Mouse (Mus musculus) kidney, postnatal 4 days (tissue): ENCODE measurements around the gene Syf2.
"Not testable (repeated sequence)": the region's sequence is repeated elsewhere in the genome, so short reads cannot be mapped to it uniquely, and the experiment has no call there.

Experiments
- DNase-seq, 2 experiments: peaks; one replicate each; pipeline ENCODE4 v3.0.0; 2021; ENCODE audit warnings: mixed read lengths in 2 of 2

Gene Syf2

DNA sequence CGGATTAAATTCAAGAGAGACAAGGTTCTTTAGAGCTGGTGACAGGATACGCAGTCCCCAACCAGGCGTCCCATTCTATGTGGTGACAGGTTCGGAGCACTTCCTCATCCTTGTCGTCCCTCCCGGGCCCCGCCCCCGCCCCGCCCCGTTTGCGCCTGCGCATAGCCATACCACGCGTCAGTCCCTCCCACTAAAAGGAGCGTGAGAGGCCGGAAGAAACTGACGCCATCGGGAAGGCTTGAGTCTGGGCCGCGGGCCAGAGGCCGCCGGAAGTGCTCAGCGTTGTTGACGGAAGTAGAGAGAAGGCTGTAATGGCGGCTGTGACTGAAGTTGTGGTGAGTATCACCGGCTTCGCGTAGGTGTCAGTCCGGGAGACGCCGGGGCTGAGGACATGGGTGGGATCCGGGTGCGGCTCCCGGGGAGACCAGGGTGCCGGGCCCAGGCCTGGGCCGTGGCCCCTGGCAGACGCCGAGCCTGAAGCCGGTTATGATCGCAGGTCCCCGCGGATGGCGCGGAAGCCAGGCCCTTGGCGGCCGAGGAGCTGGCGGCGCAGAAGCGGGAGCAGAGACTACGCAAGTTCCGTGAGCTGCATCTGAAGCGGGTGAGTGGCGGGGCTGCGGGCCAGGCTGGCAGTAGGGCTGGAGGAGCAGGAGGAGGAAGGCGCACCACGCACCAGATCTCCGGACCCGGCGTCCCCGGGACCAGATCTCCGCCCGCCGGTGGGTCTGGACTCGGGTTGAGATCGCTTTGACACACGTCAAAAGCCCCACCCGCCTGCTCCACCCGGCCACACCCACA, at the start of gene Syf2:
Gene Syf2, plus strand, starts transcription at position 215 of the 798 bp plus-strand sequence.
- peak; percentile 96 to 97 for DNase-seq

DNA sequence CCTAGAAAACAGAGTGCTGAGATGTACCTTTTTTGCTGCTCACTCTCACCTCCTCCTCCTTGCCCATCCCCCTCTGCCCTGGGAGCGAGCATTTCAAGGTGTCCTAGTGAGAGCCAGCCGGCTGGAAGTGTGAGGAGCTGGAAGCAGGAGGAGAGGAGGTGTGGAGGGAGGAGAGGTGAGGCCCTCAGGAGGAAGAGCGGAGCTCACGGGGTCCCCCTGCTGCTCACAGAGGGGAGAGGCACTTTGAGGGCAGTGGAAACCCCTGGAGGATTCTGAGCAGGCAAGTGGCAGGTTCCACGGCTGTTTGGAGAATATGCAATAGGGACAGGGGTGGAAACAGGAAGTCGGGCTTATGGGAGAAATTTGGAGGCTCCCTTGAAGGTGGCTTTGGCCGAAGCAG, 47.4 kb upstream of the Syf2 start:
- peak; percentile 47 to 65 for DNase-seq

DNA sequence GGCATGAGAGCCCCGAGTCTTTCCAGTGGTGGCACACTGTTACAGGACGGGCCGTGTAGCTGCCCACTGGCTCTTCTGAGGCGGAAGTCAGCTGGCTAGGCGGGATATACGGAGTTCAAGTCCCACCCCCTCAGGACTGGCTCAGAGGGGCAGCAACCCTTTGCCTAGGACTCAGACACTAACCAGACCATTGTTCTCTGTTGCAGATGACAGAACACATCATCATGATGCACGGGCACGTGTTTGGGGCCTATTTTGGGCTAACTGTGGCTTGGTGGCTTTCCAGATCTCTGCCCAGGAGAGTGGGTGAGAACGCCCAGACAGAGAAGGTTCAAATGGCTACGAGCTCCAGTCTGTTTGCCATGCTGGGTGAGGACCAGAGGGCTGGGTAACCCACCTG, 46.9 kb upstream of the Syf2 start:
- DNase-seq, result no peak

DNA sequence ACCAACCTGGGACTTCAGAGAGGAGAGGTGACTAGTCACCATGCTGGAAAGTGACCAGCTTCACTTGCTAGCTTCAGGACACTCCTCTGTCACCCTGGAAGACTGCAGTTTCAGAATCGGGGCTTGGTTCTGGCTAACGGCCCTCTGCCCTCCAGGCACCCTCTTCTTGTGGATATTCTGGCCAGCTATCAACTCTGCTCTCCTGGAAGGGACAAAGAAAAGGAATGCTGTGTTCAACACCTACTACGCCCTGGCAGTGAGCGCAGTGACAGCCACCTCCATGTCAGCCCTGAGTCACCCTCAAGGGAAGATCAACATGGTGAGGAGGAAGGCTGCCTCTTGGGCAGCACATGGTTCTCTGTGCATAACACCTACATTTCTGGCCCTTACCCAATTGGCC, 46.3 kb upstream of the Syf2 start:
- no peak for DNase-seq

DNA sequence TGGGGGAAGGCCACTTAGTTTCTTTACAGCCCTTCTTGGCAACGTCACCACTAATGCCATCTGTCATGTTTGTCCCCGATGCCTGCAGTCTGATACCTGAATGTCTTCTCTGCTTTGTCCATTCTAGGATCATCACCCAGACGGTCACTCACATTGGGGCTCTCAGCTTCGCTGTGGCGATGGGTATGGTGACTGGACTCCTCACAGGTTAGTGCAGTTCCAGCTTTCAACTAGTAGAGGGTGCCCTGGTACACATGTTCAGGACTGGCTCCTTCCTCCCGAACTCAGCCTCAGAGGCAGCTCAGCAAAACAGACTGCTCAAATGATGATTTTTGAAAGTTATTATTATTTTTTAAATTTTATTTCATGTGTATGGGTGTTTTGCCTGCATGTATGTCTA, 38.6 kb upstream of the Syf2 start:
- DNase-seq, result peak; percentile 74 to 81

DNA sequence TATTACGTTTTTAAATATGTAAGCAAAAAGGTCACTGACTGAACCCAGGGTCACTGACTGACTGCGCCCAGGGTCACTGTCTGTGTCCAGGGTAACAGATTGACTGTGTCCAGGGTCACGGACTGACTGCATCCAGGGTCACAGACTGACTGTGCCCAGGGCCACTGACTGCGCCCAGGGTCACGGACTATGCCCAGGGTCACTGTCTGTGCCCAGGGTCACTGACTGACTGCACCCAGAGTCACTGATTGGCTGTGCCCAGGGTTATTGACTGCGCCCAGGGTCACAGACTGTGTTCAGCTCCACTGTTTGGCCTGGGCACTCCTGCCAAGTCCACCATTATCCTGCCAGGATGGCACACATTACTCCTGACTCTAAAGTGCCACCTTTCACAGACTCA, 33.4 kb upstream of the Syf2 start:
- DNase-seq, result no peak

DNA sequence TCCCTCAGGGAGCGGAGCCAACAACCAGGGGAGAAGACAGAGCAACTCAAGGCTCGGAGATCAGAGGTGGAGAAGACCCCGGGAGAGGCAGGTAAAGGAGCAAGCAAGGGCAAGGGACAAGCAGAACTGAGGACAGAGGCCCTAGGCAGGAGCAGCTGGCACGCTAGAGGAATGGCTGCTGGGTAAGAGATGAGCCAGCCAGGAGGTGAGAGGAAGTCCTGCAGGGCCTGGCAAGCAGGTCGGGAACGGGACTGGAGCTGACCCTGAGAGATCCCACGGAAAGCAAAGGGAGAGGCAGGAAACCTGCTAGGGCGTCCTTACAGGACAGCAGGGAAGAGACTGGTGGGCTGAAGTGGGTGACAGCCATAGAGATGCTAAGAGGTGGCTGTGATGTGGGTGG, 29.6 kb upstream of the Syf2 start:
- no peak for DNase-seq

DNA sequence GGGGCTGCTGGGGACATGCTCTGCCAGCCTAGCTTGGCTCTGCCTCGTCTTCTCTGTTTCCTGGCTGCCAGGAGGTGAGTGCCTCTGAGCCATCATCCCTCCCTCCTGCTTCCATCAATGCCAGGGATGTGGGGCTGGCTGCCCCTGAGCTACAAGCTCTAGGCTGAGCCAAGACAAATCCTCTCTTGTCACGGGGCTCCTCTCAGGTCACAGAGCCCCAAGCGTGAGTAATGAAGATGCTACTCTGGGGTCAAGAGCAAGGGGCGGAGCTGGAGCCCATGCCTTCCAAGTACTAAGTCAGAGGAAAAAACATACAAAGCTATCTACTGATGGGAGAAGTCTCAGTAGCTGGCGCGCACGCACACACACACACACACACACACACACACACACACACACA, 27.7 kb upstream of the Syf2 start:
- DNase-seq, result no peak

DNA sequence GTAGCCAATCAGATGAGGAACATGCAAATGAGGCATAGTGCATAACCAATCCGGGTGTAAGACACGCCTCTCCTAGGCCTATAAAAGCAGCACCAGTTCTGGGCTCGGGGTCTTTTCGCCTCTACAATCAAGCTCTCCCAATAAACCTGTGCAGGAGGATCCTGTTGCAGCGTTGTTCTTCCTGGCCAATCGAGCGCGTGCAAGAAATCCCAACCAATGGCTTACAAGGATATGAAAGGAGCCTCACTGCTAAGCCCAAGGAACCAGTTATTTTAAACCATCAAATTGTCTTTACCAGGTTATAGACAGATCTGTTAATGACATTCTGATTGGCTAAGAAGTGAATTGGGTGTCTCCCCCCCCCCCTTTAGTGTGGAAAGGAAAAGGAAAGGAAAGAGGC, 19.3 kb upstream of the Syf2 start:
- DNase-seq, result not testable (repeated sequence)

DNA sequence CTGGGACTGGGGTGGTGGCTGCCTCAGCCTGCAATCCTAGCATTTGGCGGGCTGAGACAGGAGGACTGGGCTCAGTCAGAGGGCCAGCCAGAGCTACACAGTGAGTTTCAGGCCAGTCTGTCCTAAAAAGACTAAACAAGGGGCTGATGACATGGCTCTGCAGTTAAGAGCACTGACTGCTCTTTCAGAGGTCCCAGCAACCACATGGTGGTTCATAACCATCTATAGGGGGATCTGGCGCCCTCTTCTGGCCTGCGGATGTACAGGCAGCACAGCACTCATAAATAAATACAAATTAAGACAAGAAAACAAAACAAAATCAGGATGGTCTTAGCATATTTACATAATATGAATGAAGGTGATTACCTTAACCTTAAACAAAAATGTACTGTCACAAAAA, 17.3 kb upstream of the Syf2 start:
- DNase-seq, result peak; percentile 87 to 88

DNA sequence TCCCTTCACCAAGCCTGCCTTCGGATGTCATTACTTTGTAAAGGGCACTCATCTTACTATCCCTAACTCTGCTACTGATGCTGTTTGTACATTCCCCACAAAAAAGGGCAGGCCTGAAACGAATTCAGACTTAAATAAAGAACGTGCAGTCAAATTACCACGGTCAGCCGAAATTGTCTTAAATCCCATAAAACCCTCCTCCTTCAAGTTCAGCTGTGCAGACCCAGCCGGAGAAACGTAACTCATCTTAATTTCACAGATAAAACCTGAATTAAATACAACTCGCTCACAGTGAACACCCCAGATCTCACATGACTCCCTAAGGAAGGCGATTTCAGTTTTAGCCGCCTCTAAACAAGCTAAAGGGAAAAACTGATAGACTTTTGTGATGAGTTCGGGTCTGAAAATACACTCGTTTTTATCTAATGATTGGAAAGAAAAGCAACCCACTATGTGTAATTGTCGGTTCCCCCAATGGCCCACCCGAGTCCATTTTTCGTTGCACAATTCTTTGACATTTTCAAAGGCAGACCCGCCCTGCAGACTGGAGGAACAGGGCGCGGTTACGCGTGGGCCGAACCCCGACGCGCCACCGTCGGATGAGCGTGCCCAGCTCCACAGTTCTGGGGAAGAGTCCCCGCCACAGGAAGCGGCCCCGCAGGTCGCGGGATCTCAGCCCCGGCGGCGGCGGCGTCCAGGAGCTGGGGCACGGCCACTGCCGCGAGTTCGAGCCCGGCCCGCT, 16.4 kb upstream of the Syf2 start:
- no peak for DNase-seq

DNA sequence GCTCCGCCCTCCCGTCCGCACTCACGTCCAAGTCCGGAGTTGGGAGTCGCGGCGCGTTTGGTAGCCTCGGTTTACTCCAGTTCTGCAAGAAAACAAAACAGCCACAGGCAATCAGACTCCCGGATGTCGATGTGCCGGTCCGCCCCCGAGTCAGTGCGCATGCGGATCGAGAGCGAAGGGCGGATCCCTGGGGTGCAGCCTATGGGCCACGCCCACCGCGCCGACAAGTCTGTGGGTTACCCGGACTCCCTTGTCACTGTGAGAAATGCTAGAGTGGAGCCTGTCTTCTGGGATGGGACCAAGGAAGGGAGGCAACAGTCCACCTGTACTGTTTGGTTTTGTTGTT, 15.9 kb upstream of the Syf2 start, which contains the start of gene Tmem50a:
Gene Tmem50a, minus strand, starts transcription at position 161 of the 346 bp plus-strand sequence.
- DNase-seq, result peak; percentile 97 to 98

DNA sequence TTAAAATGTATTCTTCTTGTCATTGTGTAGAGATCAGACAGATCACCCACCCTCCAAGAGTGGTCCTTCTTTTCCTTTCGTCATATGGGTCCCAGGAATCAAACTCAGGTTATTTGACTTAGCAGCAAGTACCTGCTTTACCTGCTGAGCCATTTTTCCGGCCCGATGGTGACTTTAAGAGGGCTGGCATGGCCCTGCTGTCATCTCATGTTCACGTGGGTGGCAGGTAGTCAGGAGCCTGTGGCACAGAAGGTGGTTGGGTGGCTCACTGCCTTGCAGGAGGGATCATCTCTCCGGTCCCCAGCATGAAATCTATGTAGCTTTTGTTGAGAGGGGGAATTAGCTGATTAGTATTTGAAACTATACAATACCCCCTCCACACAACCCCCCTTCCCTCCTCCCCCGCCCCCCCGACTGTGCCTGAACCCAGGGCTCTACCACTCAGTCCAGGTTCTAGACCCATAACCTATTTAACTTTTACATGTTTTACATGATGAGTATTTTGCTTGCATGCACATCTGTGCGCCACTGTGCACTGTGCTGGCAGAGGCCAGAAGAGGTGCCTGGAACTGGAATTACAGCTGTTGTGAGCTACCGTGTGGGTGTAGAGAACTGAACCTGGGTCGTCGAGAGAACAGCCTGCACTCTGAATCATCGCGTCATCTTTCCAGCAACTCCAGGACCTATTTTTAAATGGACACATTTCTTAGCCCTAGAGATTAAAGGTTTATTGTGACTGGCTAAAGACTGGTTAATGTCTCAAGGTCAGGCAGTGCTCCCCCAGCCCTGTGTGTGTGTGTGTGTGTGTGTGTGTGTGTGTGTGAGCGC, 15.3 kb upstream of the Syf2 start:
- peak; percentile 15 to 21 for DNase-seq

DNA sequence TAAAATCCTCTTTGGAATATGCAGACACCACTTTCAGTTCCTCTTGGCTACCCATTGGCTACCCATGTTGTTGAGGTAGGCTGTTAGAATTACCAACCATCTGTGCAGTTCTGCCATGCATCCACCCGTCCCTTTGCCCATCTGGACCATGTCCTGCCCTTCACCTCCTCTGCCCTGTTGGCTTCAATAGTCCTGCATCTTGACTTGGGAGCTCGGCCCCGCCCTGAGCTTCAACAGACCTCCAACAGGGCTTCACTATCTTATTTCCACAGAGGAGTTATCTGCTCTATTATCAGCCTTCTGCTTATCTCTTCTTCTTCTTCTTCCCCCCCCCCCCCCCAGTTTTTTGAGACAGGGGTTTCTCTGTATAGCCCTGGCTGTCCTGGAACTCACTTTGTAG, 13.5 kb upstream of the Syf2 start:
- no peak for DNase-seq

DNA sequence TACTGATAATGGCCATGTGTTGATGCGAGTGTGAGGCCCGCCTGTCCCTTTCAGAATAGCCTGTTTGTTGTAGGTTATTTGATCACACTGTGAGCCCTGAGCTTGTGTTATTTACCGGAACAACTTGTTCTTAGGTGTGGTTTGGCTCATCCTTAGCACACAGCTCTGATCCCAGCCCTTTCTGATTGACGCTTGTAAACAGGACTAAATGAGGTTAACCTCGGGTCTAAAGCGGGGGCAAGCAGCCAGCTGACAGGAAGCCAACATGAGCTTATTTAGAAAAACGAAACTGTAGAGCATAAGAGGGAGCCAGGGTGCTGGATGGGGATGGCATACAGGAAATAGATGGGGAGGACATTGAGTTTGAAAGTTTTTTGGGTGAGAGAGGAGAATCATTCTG, 12.3 kb upstream of the Syf2 start:
- peak; percentile 58 to 66 for DNase-seq

DNA sequence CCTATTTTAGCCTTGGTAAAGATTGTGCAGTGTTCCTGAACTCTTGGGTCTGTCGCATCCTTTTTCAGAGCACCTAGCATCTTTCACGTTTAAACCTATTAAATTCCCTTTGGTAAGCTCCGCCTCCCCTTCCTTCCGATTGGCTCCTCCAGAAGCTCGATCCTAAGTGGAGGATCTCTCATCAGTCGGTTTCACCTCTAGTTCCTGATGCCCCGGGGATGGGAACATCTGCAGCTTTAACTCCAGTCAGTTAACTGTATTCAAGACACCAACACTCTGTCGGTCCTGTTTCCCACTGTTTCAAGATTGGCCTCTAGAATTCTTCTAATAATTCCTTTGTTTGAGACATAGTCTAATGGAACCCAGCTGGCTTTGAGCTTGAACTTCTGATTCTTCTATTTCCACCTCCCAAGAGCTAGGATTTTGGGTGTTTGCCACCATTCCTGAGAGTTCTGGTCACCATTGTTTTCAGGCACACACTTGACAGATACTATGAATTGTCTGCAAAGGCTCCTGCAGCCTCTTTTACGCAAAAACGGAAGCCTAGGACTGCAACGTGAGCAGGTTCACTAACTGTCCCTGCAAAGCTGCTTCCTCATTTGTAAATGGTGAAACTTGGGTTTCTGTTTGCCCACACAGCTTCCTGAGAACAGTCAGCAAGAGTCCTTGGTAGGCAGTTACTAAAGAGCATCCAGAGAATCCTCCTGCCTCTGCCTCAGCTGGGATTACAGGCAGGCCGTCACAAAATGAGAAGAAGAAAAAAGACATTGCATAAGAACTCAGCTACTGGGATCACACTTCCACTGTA, 10.8 kb upstream of the Syf2 start:
- DNase-seq, result no peak

DNA sequence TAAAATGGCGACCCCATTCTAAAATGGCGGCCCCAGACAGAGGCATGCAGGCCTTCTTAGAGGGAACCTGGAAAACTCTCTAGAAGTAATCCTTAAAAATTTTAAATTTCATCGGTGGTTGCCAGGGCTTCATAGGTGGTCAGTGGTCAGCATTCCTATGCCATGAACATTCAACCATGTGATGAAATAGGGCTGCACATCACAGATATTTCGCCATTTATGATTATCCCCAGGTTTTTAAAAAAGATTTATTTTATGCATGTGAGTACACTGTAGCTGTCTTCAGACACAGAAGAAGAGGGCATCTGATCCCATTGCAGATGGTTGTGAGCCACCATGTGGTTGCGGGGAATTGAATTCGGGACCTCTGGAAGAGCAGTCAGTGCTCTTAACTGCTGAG, 10.1 kb upstream of the Syf2 start:
- DNase-seq, result no peak

DNA sequence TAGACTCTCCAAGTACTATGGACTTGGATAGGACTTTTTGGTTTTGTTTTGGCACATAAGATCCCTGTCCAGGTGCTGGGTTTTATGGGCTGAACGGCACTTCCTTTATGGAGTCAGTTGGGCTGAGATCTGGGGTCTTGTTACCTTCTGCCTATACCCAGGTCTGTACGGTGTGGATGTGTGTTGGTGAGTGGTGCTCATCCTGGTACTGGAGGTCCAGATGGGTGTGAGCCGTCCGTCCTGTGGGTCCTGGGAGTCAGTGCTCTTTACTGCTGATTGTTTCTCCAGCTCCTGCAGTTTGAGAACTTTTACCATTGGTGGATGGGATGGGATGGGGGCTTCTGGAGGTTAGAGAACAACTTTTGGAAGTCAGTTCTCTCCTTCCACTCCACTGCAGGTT, 9.0 kb upstream of the Syf2 start:
- no peak for DNase-seq

DNA sequence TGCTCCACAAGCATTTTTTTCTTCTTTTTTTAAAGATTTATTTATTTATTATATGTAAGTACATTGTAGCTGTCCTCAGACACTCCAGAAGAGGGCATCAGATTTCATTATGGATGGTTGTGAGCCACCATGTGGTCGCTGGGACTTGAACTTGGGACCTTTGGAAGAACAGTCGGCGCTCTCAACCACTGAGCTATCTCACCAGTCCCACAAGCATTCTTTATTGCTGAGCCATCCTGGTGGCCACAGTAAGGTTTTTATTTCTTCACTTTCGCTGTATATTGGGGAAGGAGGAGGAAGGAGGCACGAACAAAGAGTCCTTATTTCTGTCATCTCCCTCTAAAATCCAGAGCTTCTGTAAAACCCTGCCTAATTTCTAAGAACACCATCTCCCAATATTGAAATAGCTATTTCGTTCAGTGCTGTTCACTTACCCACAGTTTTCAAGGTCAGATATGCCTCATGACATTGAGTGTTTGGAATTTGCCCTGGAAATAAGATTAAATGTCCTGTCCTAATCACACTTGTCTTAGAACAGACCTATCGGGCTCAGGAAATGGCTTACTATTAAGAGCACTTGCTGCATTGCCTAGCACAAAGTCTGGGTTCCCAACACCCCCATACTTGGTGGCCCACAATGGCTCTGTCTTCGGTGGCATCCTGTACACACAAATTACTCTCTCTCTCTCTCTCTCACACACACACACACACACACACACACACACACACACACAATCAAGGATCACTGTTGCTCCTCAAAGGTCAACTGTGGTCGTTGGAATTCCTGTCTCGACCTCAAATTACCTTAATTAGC, 8.4 kb upstream of the Syf2 start:
- no peak for DNase-seq

DNA sequence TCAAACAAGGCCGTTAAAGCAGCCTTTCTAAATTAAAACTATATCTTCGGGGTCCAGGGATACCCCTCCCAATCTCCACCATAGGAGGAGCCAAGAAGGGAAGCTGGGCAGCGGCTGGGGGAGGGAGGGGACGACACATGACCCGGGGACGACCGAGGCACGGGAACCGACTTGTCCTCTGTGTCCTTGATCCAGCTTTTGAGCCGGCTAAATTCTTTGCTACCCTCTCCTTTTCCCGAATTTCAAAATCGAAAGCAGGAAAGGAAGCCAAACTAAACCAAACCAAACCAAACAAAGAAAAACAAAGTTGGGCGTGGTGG, 7.8 kb upstream of the Syf2 start:
- DNase-seq, result peak; percentile 79 to 88

DNA sequence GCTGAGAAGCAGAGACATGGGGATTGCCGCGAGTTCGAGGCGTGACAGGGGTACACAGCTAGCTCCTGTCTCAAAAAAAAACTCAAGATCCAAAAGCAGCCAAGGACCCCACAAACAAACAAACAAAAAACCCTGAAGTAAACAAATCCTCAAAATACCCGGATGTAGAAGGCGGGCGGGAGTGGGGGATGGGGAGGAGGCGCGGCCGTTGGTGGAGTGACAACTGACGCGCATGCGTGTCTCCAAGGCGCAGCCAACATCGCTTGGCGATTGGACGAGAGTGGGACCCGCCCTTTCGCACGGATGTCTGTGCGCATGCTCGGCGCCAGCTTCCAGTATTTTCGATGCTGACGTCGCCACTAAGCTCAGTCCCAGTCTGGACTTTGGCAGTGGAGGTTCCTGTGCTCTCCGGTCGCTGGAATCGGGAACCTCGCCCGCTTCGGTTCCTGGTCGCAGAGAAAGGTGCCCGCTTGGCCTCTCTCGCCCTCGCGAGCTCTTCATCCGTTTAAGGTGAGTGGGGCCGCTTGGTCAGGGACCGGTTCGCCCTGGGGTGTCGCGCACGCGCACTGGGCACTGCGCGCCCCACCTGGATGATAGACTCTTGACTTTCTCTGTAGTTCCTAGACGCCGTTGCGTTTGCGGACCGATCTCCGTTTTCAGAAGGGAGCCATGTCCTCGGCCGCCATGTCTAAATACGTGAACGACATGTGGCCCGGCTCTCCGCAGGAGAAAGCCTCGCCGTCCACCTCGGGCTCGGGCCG, 7.3 kb upstream of the Syf2 start, which contains the start of gene Rsrp1:
Gene Rsrp1, plus strand, starts transcription at position 335 of the 761 bp plus-strand sequence.
- DNase-seq, result peak; percentile 99 to 100
